29 mouse cellular contexts compared by ENCODE assay signal in genomic region chr5:142726748-142727147, GRCm38 (mm10). TPM values are rescaled to one million over a fixed set of nuclear protein-coding genes. Genes with fewer than 3 reads are reported as not detected.
A peak's percentile ranks its signal among the peaks of the same experiment; 100 is the strongest.
DNase-seq lines count a peak whose midpoint lies in the region; ATAC-seq lines count a peak whose summit lies in the region.
"Had no signal": no experiment of that assay in that cellular context is flagged by ENCODE, and none has a peak within 500 bp of the region (broad histone marks: within the 10 kb centered on the region; RNA-seq: fewer than 3 reads in every experiment).

No protein-coding gene starts in this region.

- H3K9ac ChIP-seq in hindbrain, embryonic 16.5 days (ENCODE audit: low read depth, low read length) = no peak overlapping the region
- no peak overlapping the region for H3K9ac ChIP-seq in limb, embryonic 12.5 days (replicated peaks)
- no peak overlapping the region for H3K9ac ChIP-seq in forebrain, embryonic 15.5 days (replicated peaks)
- no peak overlapping the region for H3K9ac ChIP-seq in limb, embryonic 13.5 days
- H3K9ac ChIP-seq: embryonic facial prominence, embryonic 15.5 days; heart, embryonic 15.5 days; lung, embryonic 15.5 days; neural tube, embryonic 13.5 days had no signal

- 0 out of 2 replicates have a peak, but pooled peaks cover 2% of the 10 kb centered on the region for H3K4me1 ChIP-seq in hindbrain, embryonic 10.5 days (replicated peaks)
- H3K4me1 ChIP-seq in hindbrain, embryonic 16.5 days (ENCODE audit: control insufficient read depth, insufficient read depth, low read depth, low read length) = peaks cover 3% of the 10 kb centered on the region
- H3K4me1 ChIP-seq in limb, embryonic 12.5 days (replicated peaks) = peaks cover 7% of the 10 kb centered on the region
- peaks cover 12% of the 10 kb centered on the region for H3K4me1 ChIP-seq in limb, embryonic 10.5 days
- H3K4me1 ChIP-seq in forebrain, embryonic 15.5 days = no peaks in the 10 kb centered on the region; the same call in 1 of the 2 replicates
- H3K4me1 ChIP-seq in limb, embryonic 13.5 days = peaks cover 5% of the 10 kb centered on the region; the same call in 1 of the 2 replicates

- H3K27me3 ChIP-seq in hindbrain, embryonic 10.5 days (ENCODE audit: insufficient read depth, poor library complexity, severe bottlenecking) = no peaks in the 10 kb centered on the region
- no peaks in the 10 kb centered on the region for H3K27me3 ChIP-seq in hindbrain, embryonic 16.5 days (replicated peaks; ENCODE audit: control insufficient read depth, insufficient read depth, low read length)
- no peaks in the 10 kb centered on the region for H3K27me3 ChIP-seq in limb, embryonic 12.5 days
- H3K27me3 ChIP-seq in limb, embryonic 10.5 days (ENCODE audit: low read depth, poor library complexity, severe bottlenecking) = no peaks in the 10 kb centered on the region
- H3K27me3 ChIP-seq in forebrain, embryonic 15.5 days = no peaks in the 10 kb centered on the region
- no peaks in the 10 kb centered on the region for H3K27me3 ChIP-seq in limb, embryonic 13.5 days
- H3K27me3 ChIP-seq: embryonic facial prominence, embryonic 15.5 days; heart, embryonic 15.5 days; lung, embryonic 15.5 days; neural tube, embryonic 13.5 days had no signal

- peaks cover 11% of the 10 kb centered on the region; the same call in 1 of the 2 replicates for H3K9me3 ChIP-seq in hindbrain, embryonic 10.5 days
- no peaks in the 10 kb centered on the region for H3K9me3 ChIP-seq in hindbrain, embryonic 16.5 days (ENCODE audit: control insufficient read depth, low read length)
- 0 out of 2 replicates have a peak, but pooled peaks cover 4% of the 10 kb centered on the region for H3K9me3 ChIP-seq in limb, embryonic 12.5 days
- H3K9me3 ChIP-seq in limb, embryonic 10.5 days (replicated peaks) = no peaks in the 10 kb centered on the region
- H3K9me3 ChIP-seq in forebrain, embryonic 15.5 days = no peaks in the 10 kb centered on the region
- H3K9me3 ChIP-seq in limb, embryonic 13.5 days = no peaks in the 10 kb centered on the region; the same call in 1 of the 2 replicates
- H3K9me3 ChIP-seq: embryonic facial prominence, embryonic 15.5 days; heart, embryonic 10.5 days; heart, embryonic 15.5 days; lung, embryonic 15.5 days; neural tube, embryonic 13.5 days had no signal

- intact Hi-C loops in heart, postnatal 25 days (cut with DNase I) = no loop called here

- no peak for DNase-seq in hindbrain, embryonic 10.5 days (ENCODE audit: low spot score)
- DNase-seq in limb, embryonic 10.5 days (ENCODE audit: low spot score) = no peak
- no peak for DNase-seq in heart, postnatal 25 days (ENCODE audit: low spot score)
- DNase-seq: adrenal gland, adult 2 months; adrenal gland, postnatal 36 days; cerebellum, adult 18-20 months; cerebellum, postnatal 25 days; gastrocnemius, postnatal 25 days; heart, adult 11 months; heart, postnatal 36 days; kidney, adult 9 months; kidney, postnatal 10 days; layer of hippocampus, adult 9-11 months; thymus, adult 2 months; thymus, postnatal 36 days had no signal

- WGBS in hindbrain, embryonic 10.5 days = 86% methylated on average over 6 of the region's 6 CpGs
- 81% methylated on average over 6 of the region's 6 CpGs for WGBS in hindbrain, embryonic 16.5 days
- 91% methylated on average over 6 of the region's 6 CpGs for WGBS in limb, embryonic 12.5 days
- 91% methylated on average over 6 of the region's 6 CpGs for WGBS in limb, embryonic 10.5 days
- 79% methylated on average over 6 of the region's 6 CpGs for WGBS in forebrain, embryonic 15.5 days
- 92% methylated on average over 6 of the region's 6 CpGs for WGBS in limb, embryonic 13.5 days

- 0 out of 2 replicates have a peak overlapping the region, but pooled peaks have one; percentile 23 for H3K27ac ChIP-seq in hindbrain, embryonic 10.5 days
- no peak overlapping the region for H3K27ac ChIP-seq in hindbrain, embryonic 16.5 days (ENCODE audit: low read depth, low read length)
- 0 out of 2 replicates have a peak overlapping the region, but pooled peaks have one; percentile 23 for H3K27ac ChIP-seq in limb, embryonic 12.5 days
- no peak overlapping the region for H3K27ac ChIP-seq in limb, embryonic 10.5 days
- H3K27ac ChIP-seq in forebrain, embryonic 15.5 days (replicated peaks) = peak overlapping the region; percentile 49
- H3K27ac ChIP-seq in limb, embryonic 13.5 days = peak overlapping the region; percentile 40; the same call in 1 of the 2 replicates
- H3K27ac ChIP-seq: embryonic facial prominence, embryonic 10.5 days; embryonic facial prominence, embryonic 15.5 days; heart, embryonic 10.5 days; heart, embryonic 15.5 days; lung, embryonic 15.5 days had no signal

- H3K4me3 ChIP-seq in hindbrain, embryonic 10.5 days = no peak overlapping the region
- no peak overlapping the region for H3K4me3 ChIP-seq in hindbrain, embryonic 16.5 days (ENCODE audit: low read length)
- no peak overlapping the region for H3K4me3 ChIP-seq in limb, embryonic 12.5 days (replicated peaks)
- no peak overlapping the region for H3K4me3 ChIP-seq in limb, embryonic 10.5 days
- no peak overlapping the region for H3K4me3 ChIP-seq in forebrain, embryonic 15.5 days
- H3K4me3 ChIP-seq in limb, embryonic 13.5 days = no peak overlapping the region
- H3K4me3 ChIP-seq: embryonic facial prominence, embryonic 10.5 days; embryonic facial prominence, embryonic 15.5 days; heart, embryonic 10.5 days; heart, embryonic 15.5 days; lung, embryonic 15.5 days; neural tube, embryonic 13.5 days had no signal

- no peak for ATAC-seq in hindbrain, embryonic 16.5 days
- no peak for ATAC-seq in limb, embryonic 12.5 days (ENCODE audit: insufficient number of reproducible peaks, insufficient read depth, low FRiP score, low TSS enrichment, low read depth)
- no peak for ATAC-seq in forebrain, embryonic 15.5 days (replicated peaks)
- no peak for ATAC-seq in limb, embryonic 13.5 days (ENCODE audit: low FRiP score, low read depth)
- ATAC-seq: activated CD4-positive, CD25-positive, alpha-beta regulatory T cell, adult 4 months; intestine, embryonic 16.5 days had no signal

- H3K4me2 ChIP-seq in hindbrain, embryonic 16.5 days (ENCODE audit: low read length) = no peak overlapping the region
- H3K4me2 ChIP-seq in limb, embryonic 12.5 days = no peak overlapping the region
- no peak overlapping the region for H3K4me2 ChIP-seq in forebrain, embryonic 15.5 days (replicated peaks)
- H3K4me2 ChIP-seq in limb, embryonic 13.5 days (replicated peaks) = no peak overlapping the region
- H3K4me2 ChIP-seq: embryonic facial prominence, embryonic 15.5 days; heart, embryonic 15.5 days; lung, embryonic 15.5 days; neural tube, embryonic 13.5 days had no signal

- H3K36me3 ChIP-seq in hindbrain, embryonic 10.5 days = peaks cover 76% of the 10 kb centered on the region
- peaks cover 55% of the 10 kb centered on the region for H3K36me3 ChIP-seq in hindbrain, embryonic 16.5 days (ENCODE audit: control insufficient read depth, insufficient read depth, low read length)
- peaks cover 74% of the 10 kb centered on the region for H3K36me3 ChIP-seq in limb, embryonic 12.5 days
- H3K36me3 ChIP-seq in limb, embryonic 10.5 days = peaks cover 79% of the 10 kb centered on the region
- peaks cover 70% of the 10 kb centered on the region for H3K36me3 ChIP-seq in forebrain, embryonic 15.5 days
- H3K36me3 ChIP-seq in limb, embryonic 13.5 days = peaks cover 70% of the 10 kb centered on the region

RNA-seq across cellular contexts. Expression of gene Slc29a4, which starts 34.4 kb away (rescaled TPM):
- 21.8 and 42.3 TPM in 2 replicates for polyA plus RNA-seq in hindbrain, embryonic 10.5 days (2016; fragmentation: Nextera tagmentation; extraction: Ambion mirVana)
- polyA plus RNA-seq in hindbrain, embryonic 16.5 days (2015; fragmentation: Nextera tagmentation; extraction: Ambion mirVana) = 87.4 and 98.0 TPM in 2 replicates
- polyA plus RNA-seq in limb, embryonic 12.5 days (2016; fragmentation: Nextera tagmentation; extraction: Ambion mirVana) = 13.9 and 14.8 TPM in 2 replicates
- 15.5 and 17.5 TPM in 2 replicates for polyA plus RNA-seq in limb, embryonic 10.5 days (2016; fragmentation: Nextera tagmentation; extraction: Ambion mirVana)
- 82.8 and 85.4 TPM in 2 replicates for polyA plus RNA-seq in forebrain, embryonic 15.5 days (2015; fragmentation: Nextera tagmentation; extraction: Ambion mirVana)
- polyA plus RNA-seq in limb, embryonic 13.5 days (2015; fragmentation: Nextera tagmentation; extraction: Ambion mirVana) = 9.0 and 10.6 TPM in 2 replicates
- under 1 TPM; 0.34 to 0.65 TPM for total RNA-seq in heart, postnatal 25 days (2021)
- total RNA-seq: liver, adult 2 months; megakaryocyte progenitor cell, adult 5-6 weeks had no signal

Comparison
In these comparisons a context has a peak if more than half of its experiments do, and no peak if none do; other contexts are left out.
1. H3K27ac ChIP-seq: peak in hindbrain, embryonic 10.5 days (single experiment), limb, embryonic 12.5 days (single experiment), forebrain, embryonic 15.5 days (single experiment) and limb, embryonic 13.5 days (single experiment); none in hindbrain, embryonic 16.5 days (single experiment) and limb, embryonic 10.5 days (single experiment).